Mouse (Mus musculus) brain, adult 2 months (tissue): Measurements from ENCODE around the gene Celf6.

Experiments used
- DNase-seq: peaks from one replicate; pipeline ENCODE4 v3.0.0; 2011; ENCODE audit warnings: low read depth, low spot score

The Celf6 gene

DNA sequence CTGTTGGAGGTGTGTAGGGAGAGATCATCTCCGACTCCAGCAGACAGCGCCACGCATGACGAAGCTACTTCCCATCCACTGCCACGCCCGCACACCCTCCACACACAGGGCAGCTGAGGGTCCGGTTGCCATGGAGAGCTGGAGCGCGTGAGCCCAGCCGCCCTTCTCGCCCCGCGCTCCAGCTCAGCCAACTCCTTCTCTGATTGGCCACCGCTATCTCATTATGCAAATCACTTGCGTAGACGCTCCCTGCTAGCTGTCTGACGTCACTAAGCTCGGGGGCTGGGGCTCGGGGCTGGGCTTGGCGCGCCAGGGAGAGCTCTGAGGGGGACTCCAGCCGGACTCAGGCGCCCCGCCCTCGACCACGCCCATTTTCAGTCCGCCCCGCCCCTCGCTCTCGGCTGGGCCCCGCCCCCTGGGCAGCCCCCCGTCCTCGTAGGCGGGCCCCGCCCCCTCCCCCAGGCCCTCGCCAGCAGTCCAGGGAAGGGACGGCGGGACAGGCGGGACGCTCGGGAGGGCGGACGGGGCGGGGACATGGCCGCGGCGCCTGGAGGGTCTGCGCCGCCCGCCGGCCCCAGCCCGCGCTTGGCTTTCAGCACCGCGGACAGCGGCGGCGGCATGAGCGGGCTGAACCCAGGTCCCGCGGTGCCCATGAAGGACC is at the start of gene Celf6:
Celf6 (plus strand) TSS at position 74 of the 661 bp plus-strand sequence.
- peak; percentile 99 for DNase-seq

DNA sequence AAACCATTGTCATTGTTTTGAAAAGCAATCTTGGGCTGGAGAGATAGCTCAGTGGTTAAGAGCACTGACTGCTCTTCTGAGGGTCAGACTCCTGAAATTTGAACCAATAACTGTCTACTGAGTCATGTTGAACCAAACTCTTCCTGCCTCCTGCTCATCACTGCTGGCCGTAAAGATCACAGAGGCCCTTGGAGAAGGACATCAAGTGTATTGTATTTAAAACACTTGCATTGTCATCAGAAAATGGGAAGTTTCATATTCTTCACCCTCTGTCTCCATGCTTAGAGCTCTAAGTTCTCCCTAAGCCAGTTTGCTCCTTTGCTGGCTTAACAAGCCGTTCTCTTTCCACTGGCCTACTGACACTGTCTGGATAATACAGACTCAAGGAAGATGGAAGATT is 49.4 kb upstream of the Celf6 start:
- DNase-seq, result no peak

DNA sequence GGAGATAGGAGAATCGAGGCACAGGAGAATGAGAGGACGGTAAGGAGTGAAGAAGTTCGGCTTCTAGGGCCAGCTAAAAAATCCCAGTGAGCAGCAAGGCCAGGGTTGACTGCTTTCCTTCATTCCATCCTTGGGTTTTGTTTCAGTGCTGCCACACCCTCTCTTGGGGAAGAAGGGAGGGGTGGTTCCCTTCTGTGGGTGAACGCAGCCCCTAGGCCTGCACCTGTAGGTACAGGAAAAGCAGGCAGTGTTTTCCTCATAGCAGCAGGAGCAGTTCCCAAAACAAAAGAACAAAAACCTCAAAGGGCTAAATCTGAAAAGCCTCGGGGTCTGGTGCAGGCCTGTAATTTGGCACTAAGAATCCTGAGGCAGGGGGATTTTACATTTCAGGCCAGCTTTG is 46.1 kb upstream of the Celf6 start:
- DNase-seq, result no peak

DNA sequence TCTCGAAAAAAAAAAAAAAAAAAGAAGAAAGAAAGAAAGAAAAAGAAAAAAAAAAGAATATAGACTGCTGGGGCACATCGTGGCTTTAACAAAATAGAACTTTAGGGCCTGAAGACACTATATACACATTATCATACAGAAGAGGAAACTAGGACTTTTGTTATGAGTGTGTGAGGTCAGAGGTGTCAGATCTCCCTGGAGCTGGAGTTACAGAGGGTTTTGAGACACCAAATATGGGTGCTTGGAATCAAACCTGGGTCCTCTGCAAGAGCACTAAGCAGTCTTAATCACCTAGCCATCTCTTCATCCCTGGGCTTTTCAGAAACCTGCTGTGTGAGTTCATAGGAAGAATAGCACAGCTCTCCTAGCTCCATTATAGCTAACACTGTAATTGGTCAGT is 44.3 kb upstream of the Celf6 start:
- DNase-seq, result no peak

DNA sequence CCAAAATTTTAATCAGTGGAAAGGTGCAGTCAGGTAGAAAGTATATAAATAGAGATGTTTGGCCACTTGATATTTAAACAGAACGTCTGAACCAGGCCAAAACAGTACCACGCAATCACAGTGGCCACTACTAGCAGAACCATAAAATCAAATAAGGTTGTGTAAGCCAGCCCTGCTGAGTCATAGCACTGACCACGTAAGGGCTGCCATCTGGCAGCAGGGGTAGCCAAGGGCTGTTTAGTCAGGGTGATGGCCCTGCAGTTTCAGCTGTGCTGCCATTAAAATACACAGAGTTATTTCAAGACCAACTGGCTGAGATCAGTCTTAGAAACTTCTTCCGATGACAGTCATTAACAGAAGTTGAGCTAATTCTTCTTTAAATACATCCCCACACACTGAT is 43.8 kb upstream of the Celf6 start:
- DNase-seq, result peak; percentile 95

DNA sequence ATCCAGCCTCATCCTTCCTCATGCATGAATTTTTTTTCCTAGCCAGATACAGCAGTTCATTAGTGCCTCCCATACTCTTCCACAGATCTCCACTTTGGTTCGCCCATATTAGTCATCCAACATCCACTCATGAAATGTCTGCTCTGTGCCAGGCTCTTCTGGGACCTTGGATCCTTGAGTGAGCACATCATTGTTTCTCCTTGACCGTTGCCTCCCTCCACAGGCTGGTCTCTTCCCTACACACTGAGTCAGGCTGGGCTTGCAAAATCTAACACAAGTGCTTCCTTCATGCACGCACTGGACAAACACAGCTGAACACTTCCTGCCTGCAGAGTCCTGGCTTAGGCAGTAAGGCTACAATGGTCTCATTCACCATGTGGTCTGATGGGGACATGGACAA is 40.1 kb upstream of the Celf6 start:
- peak; percentile 76 for DNase-seq

DNA sequence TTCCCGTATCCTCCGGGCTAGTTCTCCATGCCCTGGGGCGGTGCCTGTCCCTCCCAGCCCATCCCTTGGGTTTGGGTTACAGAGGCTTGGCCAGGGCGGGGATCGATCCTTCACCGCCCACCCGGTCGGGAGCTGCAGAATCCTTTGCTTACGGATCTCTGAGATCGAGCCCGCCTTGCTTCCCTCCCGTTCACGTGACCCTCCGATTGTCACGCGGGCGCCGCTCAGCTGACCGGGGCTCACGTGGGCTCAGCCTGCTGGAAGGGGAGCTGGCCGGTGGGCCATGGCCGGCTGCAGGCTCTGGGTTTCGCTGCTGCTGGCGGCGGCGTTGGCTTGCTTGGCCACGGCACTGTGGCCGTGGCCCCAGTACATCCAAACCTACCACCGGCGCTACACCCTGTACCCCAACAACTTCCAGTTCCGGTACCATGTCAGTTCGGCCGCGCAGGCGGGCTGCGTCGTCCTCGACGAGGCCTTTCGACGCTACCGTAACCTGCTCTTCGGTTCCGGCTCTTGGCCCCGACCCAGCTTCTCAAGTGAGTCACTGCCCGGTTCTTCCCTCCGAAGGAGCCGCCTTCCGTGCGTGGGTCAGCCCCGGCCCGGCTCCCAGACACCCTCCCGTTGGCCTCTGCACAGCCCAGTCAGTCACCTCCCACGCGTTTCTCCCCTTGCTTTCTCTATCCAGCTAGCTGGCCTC is 38.1 kb upstream of the Celf6 start, which contains the start of the genes Hexa and Tmem202:
Hexa (plus strand) TSS at position 100 of the 697 bp plus-strand sequence.
Tmem202 (minus strand) TSS at position 407 of the 697 bp plus-strand sequence.
- DNase-seq, result peak; percentile 94

DNA sequence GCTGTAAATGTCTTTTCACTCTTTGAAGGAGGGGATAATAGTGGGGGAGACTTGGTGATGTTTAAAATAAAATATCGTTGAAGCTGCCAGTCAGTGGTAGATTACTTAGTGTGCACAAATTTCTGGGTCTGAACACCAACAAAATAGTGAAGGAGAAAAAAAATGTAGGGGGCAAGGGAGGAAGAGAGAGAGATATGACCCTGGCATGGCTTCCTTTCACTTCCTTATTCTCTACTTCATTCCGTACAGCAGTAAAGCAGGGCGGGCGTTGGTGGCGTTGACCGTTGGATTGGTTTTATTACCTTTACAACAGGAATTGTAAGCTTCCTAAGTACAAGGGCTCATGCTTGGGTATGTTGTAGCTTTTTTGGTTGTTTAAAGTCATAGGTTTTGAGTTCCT is 36.1 kb upstream of the Celf6 start:
- no peak for DNase-seq

DNA sequence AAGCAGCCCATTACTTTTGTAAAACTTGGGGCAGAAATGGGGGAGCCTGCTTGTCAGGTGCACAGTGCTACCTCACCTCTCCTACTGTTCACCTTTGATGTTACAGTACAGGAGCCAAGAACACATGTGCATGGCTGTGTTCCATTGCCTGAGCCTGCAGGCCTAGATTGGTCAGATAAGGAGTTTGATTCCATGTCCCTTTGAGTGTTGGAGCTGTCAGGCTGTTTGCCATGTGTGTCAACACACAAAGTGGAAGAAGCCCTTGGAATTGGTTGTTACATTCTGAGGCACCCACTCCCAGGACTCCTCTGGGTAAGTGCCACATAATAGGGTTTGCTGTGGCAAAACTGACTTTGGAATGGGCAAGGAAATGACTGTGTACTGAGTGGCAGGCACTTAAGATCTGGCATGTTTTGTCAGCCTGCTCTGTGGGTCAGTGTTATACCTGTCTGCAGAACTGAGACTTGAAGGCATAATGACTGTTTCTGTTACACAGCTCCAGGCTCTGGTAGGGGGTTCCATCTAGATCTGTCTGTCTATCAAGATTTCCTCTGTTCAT is 34.9 kb upstream of the Celf6 start:
- DNase-seq, result no peak

DNA sequence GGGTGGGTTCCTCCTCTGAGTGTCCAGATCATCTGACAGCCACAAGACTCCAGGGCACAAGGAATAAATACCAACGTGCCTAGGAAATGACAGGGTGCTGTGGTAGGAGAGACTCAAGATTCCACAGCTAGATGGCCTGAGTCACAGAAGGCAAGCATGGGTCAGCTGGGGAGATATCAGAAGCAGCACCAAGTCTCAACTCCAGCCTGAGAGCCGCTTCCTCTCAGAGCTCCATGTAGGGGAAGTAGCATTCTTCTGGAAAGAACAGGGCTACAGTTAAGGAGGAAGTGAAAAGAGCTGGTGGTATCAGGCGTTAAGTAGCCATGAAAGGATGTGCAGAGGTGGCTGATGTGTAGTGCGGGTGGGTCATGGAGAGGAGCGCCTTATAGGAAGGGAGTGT is 33.0 kb upstream of the Celf6 start:
- no peak for DNase-seq

DNA sequence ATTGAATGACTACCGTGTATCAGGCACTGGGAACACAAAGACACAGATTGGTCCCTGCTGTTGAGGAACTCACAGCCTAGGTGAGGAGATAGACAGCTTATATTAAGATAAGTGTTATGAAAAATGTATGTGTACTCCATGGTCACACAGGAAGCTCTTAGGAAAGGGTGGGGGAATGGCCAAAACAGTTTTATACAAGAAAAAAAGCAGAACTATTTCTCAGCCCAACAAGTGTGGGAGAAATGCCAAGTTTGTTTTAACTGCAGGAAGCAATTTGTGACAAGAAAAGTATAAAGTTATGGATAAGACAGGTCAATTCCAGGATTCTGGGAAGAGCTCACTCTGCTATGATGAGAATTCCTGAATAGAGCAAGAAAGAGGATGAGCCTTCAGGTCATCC is 29.8 kb upstream of the Celf6 start:
- no peak for DNase-seq

DNA sequence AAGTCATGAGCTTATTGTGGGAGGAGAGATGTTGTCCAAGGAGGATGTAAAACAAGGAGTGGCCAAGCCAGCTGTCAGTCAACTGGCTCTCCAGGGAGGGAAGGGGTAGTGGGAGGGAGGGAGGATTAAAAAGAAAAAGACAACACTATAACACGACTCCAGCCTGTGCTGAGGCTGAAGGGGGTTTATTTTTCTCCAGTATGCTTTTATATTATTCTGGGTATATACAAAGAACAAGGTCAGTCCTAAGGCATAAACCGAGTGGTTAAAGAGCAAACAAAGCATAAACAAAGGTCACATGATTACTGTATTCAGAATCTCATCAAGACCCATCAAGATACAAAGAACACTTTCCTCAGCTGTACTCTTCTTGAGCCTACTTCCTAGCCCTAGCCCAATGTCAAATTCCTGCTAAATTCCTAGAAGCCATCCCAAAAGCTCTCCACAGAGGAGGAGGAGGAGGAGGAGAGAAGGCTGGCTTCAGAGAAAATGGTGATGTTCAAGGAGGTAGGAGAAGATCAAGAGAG is 28.7 kb upstream of the Celf6 start:
- no peak for DNase-seq

DNA sequence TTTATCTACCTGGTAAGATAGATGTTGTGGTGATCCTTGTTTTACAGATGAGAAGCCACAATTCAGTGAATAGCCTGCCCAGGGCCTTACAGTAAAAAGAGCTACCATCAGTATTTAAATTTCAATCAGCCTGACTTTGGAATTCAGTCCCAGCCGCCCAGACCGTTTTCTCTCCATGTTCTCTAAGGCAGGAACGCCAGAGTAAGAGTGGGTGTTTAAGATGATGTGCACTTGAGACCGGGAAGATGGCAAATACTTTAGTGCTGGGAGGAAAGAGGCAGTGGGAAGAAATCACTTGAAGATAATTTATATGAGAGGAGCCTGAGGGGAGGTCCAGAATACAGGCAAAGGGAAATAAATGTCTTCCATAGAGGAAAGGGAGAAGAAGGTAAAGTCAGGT is 27.6 kb upstream of the Celf6 start:
- DNase-seq, result peak; percentile 61

DNA sequence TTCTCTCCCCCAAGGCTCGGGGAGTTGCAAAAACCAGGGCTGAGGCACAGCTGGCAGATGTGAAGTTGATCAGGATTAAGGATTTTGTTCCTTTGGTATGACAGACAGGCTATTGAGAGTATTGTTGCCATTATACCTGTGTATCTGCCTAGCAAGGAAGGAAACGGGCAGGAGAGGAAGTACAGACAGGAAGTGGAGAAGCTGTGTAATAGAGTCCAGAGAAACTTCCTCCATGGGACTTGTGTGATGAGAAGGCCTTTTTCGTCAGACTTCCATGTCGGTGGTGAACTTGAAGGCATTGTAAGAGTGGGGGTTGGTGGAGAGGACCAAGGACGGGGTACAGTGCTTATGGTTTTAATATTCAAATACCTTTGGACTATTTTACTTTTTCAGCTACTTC is 26.7 kb upstream of the Celf6 start:
- DNase-seq, result no peak

DNA sequence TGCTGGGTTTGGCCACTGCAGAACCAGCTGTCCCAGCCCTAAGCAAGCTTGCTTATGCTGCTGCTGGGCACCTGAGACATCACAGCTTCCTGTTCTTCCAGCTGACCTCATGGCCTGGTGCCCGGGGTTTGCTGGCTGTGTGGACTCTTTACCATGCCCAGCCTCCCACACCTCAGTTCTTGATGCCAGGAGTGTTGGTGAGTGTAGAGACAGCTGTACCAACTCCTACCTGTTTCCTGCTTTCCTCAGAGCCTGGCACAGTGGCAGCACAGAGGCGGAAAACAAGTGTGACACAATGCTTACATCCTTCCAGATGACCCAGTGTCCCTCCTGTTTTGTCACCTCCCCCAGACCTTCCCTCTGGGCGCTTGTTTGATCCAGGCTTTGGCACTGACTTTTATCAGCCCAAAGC is 26.1 kb upstream of the Celf6 start:
- DNase-seq, result peak; percentile 80

DNA sequence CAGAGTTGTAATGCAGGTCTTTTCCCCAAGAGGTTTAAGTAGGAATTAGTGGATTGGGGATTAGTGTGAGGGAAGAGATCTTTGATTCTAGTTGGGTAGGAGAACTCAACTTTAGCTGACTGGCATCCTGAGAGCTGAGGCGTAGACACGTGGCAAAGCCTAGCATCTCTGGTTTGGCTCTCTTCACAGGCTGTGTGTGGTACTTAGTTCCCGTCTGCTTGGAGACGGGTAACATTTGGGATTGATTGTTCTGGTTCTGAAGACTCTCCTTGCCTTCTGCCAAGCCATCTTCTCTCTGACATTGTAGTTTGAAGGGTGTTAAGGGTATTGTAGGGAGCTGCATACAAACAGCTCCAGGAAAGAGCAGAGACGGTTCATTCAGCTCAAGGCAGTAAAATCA is 25.1 kb upstream of the Celf6 start:
- no peak for DNase-seq

DNA sequence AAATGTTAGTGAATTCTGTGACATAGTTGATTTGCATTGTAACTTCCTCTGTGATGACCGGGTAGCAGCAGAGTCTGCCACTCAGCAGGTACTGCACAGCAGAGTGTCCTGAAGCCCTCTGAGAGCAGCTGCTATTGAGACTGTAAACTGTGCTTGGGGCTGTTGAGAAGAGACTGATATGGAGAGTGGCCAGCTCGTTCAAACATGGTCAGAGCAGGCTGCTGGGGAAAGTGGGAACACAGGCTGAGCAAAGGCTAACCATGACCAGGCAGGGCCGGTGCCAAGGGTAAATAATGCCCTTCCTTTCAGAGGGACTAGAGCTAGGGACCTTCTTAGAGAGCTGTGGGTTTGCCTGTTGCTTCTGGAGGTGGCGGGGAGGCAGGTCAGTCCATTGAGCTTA is 24.0 kb upstream of the Celf6 start:
- DNase-seq, result no peak

DNA sequence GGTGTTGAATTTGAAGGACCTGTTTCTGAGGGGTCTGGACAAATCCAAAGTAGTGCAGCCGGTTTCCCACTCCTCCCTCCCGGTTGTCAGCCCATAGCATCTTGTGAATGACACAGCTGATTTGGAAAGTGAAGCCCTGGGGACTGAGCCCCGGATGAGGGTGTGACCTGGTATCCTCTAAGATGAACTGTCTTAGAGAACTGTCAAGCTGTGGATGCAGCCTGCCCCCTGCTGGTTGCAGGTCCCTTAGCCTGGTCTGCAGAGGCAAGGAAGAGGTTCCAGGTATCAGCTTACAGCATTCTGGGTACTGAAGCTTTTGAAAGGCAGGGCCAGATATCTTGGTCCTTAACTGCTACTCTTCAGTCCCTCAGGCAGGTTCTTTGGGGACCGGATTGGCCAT is 12.1 kb upstream of the Celf6 start:
- DNase-seq, result peak; percentile 90

DNA sequence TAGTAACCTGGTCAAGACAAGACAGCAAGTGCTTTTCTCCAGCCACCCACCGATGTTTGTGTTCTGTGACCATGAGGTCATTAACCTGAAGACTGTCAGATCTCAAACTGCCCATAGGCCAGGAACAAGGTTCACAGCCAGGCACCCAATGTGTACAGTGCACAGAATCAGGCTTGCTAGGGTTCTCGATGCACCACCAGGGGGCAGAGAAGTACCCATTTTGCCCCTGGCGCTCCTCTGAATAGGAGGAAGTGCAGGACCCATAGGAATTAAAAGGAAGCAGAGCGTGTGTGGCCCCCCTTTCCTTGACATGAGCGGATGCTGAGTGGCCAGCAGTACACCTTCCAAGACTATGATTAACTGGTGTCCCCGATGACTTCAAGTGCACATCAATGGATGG is 10.6 kb upstream of the Celf6 start:
- peak; percentile 82 for DNase-seq

DNA sequence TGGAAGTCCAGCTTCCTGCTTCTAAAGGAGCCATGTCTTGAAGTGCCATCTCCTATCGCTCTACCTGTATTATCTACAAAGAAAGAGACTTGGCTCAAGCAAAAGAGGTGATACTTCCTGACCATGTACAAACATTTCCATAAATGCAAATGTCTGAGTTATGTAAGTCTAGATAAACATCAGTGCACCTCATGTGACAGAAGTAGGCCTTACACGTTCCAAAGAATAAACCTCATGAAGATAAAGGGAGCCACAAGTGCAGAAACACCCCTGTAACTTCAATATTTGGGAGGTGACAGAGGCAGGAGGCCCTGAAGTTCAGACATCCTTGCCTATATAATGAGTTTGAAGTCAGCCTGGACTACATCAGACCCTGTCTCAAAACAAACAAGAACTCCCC is 5.9 kb upstream of the Celf6 start:
- no peak for DNase-seq

DNA sequence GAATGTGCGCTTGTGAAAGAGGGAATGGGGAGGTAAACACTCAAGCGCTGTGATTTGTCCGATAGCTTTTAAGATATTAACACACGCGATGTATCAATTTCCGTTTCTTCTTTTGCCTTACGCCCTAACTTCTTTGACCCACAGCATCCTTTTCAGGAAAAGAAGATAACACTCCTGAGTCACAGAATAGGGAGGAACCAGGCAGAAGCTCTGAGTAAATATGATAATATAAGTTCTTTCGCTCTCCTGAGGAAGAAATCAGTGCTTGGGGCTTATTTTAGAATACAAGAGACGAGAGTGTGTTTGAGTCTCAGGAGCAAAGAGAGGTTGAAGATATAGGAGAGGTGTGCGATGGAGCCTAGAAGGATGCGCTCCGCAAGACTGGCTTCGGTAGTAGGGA is 316 bp upstream of the Celf6 start:
- DNase-seq, result no peak

DNA sequence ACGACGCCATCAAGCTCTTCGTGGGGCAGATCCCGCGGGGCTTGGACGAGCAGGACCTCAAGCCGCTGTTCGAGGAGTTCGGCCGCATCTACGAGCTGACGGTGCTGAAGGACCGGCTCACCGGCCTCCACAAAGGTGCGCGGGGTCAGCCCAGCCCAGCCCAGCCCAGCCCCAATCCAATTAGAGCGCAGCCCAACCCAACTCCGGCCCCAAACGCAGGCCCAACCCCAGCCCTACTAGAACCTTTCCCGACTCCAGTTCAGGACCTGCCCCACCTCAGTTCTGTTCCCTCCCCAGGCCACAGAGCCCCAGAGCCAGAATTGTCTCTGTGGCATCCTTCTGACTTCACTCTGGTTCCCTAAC is 769 bp downstream of the Celf6 start:
- no peak for DNase-seq

DNA sequence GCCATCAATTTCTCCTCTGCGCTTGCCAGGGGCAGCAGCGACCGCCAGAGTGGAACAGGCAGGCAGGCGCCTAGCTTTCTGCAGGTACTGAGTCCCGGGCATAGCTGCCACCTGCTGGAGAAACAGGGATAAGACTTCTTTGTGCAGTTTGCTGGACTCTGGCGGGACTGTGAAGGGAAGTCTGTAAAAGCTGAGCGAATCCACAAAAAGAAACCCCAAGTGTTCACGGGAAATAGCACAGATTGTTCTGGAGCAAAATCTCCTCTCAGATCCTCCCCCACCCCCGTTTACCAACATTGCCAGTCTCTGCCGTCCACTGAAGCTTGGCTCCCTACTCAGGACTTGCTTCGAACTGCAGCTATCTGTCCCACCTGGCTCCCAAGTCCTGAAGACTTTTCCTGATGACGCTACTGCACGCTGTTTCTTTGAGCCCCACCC is 7.2 kb downstream of the Celf6 start:
- DNase-seq, result peak; percentile 91
